Comparison of ENCODE assay signal across 8 mouse cellular contexts in the genomic region with DNA sequence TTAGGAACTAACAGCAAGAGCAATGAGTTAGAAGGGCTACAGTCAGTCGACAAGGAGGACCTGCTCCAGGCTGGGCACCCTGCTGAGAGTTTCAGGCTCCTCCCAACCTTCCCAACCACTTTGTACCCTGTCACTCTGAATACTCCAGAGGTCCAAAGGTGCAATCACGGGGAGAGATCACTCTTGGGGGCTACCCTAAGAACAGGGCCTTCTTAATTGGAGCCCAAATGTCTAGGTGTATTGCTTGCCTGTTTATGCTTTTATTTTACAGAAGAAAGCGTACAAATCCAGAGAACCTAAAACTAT. TPM values are rescaled to one million over a fixed set of nuclear protein-coding genes. Genes with fewer than 3 reads are reported as not detected.
DNase-seq lines count a peak whose midpoint lies in the region; ATAC-seq lines count a peak whose summit lies in the region.

No protein-coding gene starts in this region.

- H3K9ac ChIP-seq in hindbrain, embryonic 11.5 days (ENCODE audit: low read depth, low read length), result no peak overlapping the region
- no peak overlapping the region for H3K9ac ChIP-seq in midbrain, embryonic 11.5 days (ENCODE audit: low read length)
- H3K9ac ChIP-seq in midbrain, embryonic 15.5 days, result no peak overlapping the region
- no peak overlapping the region for H3K9ac ChIP-seq in forebrain, embryonic 14.5 days (ENCODE audit: low read length)
- H3K9ac ChIP-seq in intestine, embryonic 15.5 days, result no peak overlapping the region

- H3K36me3 ChIP-seq in hindbrain, embryonic 11.5 days (ENCODE audit: control insufficient read depth, insufficient read depth, low read length), result no peaks in the 10 kb centered on the region
- H3K36me3 ChIP-seq in hindbrain, embryonic 10.5 days, result no peaks in the 10 kb centered on the region
- H3K36me3 ChIP-seq in midbrain, embryonic 11.5 days (ENCODE audit: control insufficient read depth, insufficient read depth, low read length), result no peaks in the 10 kb centered on the region
- no peaks in the 10 kb centered on the region for H3K36me3 ChIP-seq in midbrain, embryonic 15.5 days (replicated peaks)
- H3K36me3 ChIP-seq in forebrain, embryonic 14.5 days (ENCODE audit: control insufficient read depth, insufficient read depth, low read length), result no peaks in the 10 kb centered on the region
- H3K36me3 ChIP-seq in intestine, embryonic 15.5 days, result no peaks in the 10 kb centered on the region

- H3K4me1 ChIP-seq in hindbrain, embryonic 11.5 days (replicated peaks; ENCODE audit: control insufficient read depth, insufficient read depth, low read length), result no peaks in the 10 kb centered on the region
- H3K4me1 ChIP-seq in hindbrain, embryonic 10.5 days (replicated peaks), result peaks cover 7% of the 10 kb centered on the region; the same call in 1 of the 2 replicates
- no peaks in the 10 kb centered on the region for H3K4me1 ChIP-seq in midbrain, embryonic 11.5 days (ENCODE audit: control insufficient read depth, insufficient read depth, low read length)
- H3K4me1 ChIP-seq in midbrain, embryonic 15.5 days, result peaks cover 8% of the 10 kb centered on the region
- no peaks in the 10 kb centered on the region for H3K4me1 ChIP-seq in forebrain, embryonic 14.5 days (ENCODE audit: control insufficient read depth, insufficient read depth, low read length)
- H3K4me1 ChIP-seq in intestine, embryonic 15.5 days (replicated peaks), result peaks cover 15% of the 10 kb centered on the region; the same call in 1 of the 2 replicates

- H3K4me2 ChIP-seq in hindbrain, embryonic 11.5 days (replicated peaks; ENCODE audit: low read depth, low read length), result no peak overlapping the region
- H3K4me2 ChIP-seq in midbrain, embryonic 11.5 days, result no peak overlapping the region
- no peak overlapping the region for H3K4me2 ChIP-seq in midbrain, embryonic 15.5 days
- H3K4me2 ChIP-seq in forebrain, embryonic 14.5 days (ENCODE audit: low read length), result no peak overlapping the region
- H3K4me2 ChIP-seq in intestine, embryonic 15.5 days (replicated peaks), result no peak overlapping the region

- H3K4me3 ChIP-seq in hindbrain, embryonic 11.5 days (ENCODE audit: low read depth, low read length), result no peak overlapping the region
- H3K4me3 ChIP-seq in hindbrain, embryonic 10.5 days, result no peak overlapping the region; the same call in 1 of the 2 replicates
- H3K4me3 ChIP-seq in midbrain, embryonic 11.5 days (ENCODE audit: low read depth, low read length), result no peak overlapping the region
- H3K4me3 ChIP-seq in midbrain, embryonic 15.5 days, result no peak overlapping the region
- no peak overlapping the region for H3K4me3 ChIP-seq in forebrain, embryonic 14.5 days (ENCODE audit: low read depth, low read length)
- no peak overlapping the region for H3K4me3 ChIP-seq in intestine, embryonic 15.5 days (replicated peaks)

- H3K9me3 ChIP-seq in hindbrain, embryonic 11.5 days (ENCODE audit: control insufficient read depth, low read length), result no peaks in the 10 kb centered on the region
- no peaks in the 10 kb centered on the region for H3K9me3 ChIP-seq in hindbrain, embryonic 10.5 days
- H3K9me3 ChIP-seq in midbrain, embryonic 11.5 days (ENCODE audit: control insufficient read depth, low read length), result no peaks in the 10 kb centered on the region
- no peaks in the 10 kb centered on the region for H3K9me3 ChIP-seq in midbrain, embryonic 15.5 days
- no peaks in the 10 kb centered on the region for H3K9me3 ChIP-seq in forebrain, embryonic 14.5 days (replicated peaks; ENCODE audit: control insufficient read depth, low read length)
- H3K9me3 ChIP-seq in intestine, embryonic 15.5 days, result no peaks in the 10 kb centered on the region

- no peak overlapping the region for H3K27ac ChIP-seq in hindbrain, embryonic 11.5 days (ENCODE audit: low read depth, low read length)
- no peak overlapping the region for H3K27ac ChIP-seq in hindbrain, embryonic 10.5 days
- no peak overlapping the region for H3K27ac ChIP-seq in midbrain, embryonic 11.5 days (ENCODE audit: low read depth, low read length)
- H3K27ac ChIP-seq in midbrain, embryonic 15.5 days, result no peak overlapping the region
- no peak overlapping the region for H3K27ac ChIP-seq in forebrain, embryonic 14.5 days (ENCODE audit: low read depth, low read length)
- H3K27ac ChIP-seq in intestine, embryonic 15.5 days, result no peak overlapping the region

- DNase-seq in hindbrain, embryonic 11.5 days (ENCODE audit: low spot score), result no peak
- DNase-seq in hindbrain, embryonic 10.5 days (ENCODE audit: low spot score), result no peak
- no peak for DNase-seq in midbrain, embryonic 11.5 days (ENCODE audit: low spot score, missing footprints)
- DNase-seq in forebrain, embryonic 14.5 days (ENCODE audit: low spot score), result no peak
- no peak for DNase-seq in T-cell, adult 2 months (ENCODE audit: low spot score)
- no peak for DNase-seq in adrenal gland, postnatal 36 days

- WGBS in hindbrain, embryonic 11.5 days, result 47% methylated on average over 3 of the region's 3 CpGs
- WGBS in hindbrain, embryonic 10.5 days, result 36% methylated on average over 3 of the region's 3 CpGs
- WGBS in midbrain, embryonic 11.5 days, result 45% methylated on average over 3 of the region's 3 CpGs
- WGBS in midbrain, embryonic 15.5 days, result 39% methylated on average over 3 of the region's 3 CpGs
- 36% methylated on average over 3 of the region's 3 CpGs for WGBS in forebrain, embryonic 14.5 days
- WGBS in intestine, embryonic 15.5 days, result 48% methylated on average over 3 of the region's 3 CpGs

- H3K27me3 ChIP-seq in hindbrain, embryonic 11.5 days (ENCODE audit: control insufficient read depth, insufficient read depth, low read length), result no peaks in the 10 kb centered on the region
- H3K27me3 ChIP-seq in hindbrain, embryonic 10.5 days (ENCODE audit: insufficient read depth, poor library complexity, severe bottlenecking), result no peaks in the 10 kb centered on the region
- no peaks in the 10 kb centered on the region for H3K27me3 ChIP-seq in midbrain, embryonic 11.5 days (ENCODE audit: control insufficient read depth, insufficient read depth, low read length)
- H3K27me3 ChIP-seq in midbrain, embryonic 15.5 days (replicated peaks), result no peaks in the 10 kb centered on the region
- no peaks in the 10 kb centered on the region for H3K27me3 ChIP-seq in forebrain, embryonic 14.5 days (replicated peaks; ENCODE audit: control insufficient read depth, insufficient read depth, low read length)
- H3K27me3 ChIP-seq in intestine, embryonic 15.5 days (replicated peaks), result no peaks in the 10 kb centered on the region

- 0 out of 2 replicates have a peak, but pooled peaks have one; percentile 25 for ATAC-seq in hindbrain, embryonic 11.5 days (ENCODE audit: low FRiP score)
- ATAC-seq in midbrain, embryonic 11.5 days (ENCODE audit: low FRiP score), result peak; percentile 63
- ATAC-seq in midbrain, embryonic 15.5 days (replicated peaks), result no peak
- ATAC-seq in forebrain, embryonic 14.5 days, result peak; percentile 63; the same call in 1 of the 2 replicates
- ATAC-seq in intestine, embryonic 15.5 days, result 0 out of 2 replicates have a peak, but pooled peaks have one; percentile 26

RNA-seq across cellular contexts. Expression of a gene that starts 20.4 kb away (rescaled TPM):
- polyA plus RNA-seq in hindbrain, embryonic 11.5 days (2014; fragmentation: Nextera tagmentation; extraction: Ambion mirVana), result 49.7 and 57.5 TPM in 2 replicates
- polyA plus RNA-seq in hindbrain, embryonic 10.5 days (2016; fragmentation: Nextera tagmentation; extraction: Ambion mirVana), result 27.3 and 46.1 TPM in 2 replicates
- polyA plus RNA-seq in midbrain, embryonic 11.5 days (2014; fragmentation: Nextera tagmentation; extraction: Ambion mirVana), result 62.2 and 64.4 TPM in 2 replicates
- 6.0 and 6.5 TPM in 2 replicates for polyA plus RNA-seq in midbrain, embryonic 15.5 days (2015; fragmentation: Nextera tagmentation; extraction: Ambion mirVana)
- polyA plus RNA-seq in forebrain, embryonic 14.5 days (2014; fragmentation: Nextera tagmentation; extraction: Ambion mirVana), result 22.9 and 28.8 TPM in 2 replicates
- polyA plus RNA-seq in intestine, embryonic 15.5 days (2015; fragmentation: Nextera tagmentation; extraction: Ambion mirVana), result 37.6 and 38.1 TPM in 2 replicates
- 10 to 100 TPM in 1 of 2 experiments, 1 to 10 TPM in 1; 9.3 to 10.4 TPM for total RNA-seq in adrenal gland, postnatal 36 days (2021)
